In genomic region chr19:28560801-28561696, GRCm38 (mm10) we compare ENCODE assay signal across 11 mouse cellular contexts.
DNase-seq lines count a peak whose midpoint lies in the region; ATAC-seq lines count a peak whose summit lies in the region.
"Had no signal": no experiment of that assay in that cellular context is flagged by ENCODE, and none has a peak within 500 bp of the region (broad histone marks: within the 10 kb centered on the region; RNA-seq: fewer than 3 reads in every experiment).

No protein-coding gene starts in this region.

- no peaks in the 10 kb centered on the region for H3K36me3 ChIP-seq in lung, embryonic 16.5 days (ENCODE audit: control insufficient read depth, insufficient read depth, low read length)
- H3K36me3 ChIP-seq in embryonic facial prominence, embryonic 15.5 days, result no peaks in the 10 kb centered on the region
- H3K36me3 ChIP-seq in neural tube, embryonic 11.5 days (ENCODE audit: control insufficient read depth, insufficient read depth, low read length), result no peaks in the 10 kb centered on the region
- H3K36me3 ChIP-seq: liver, embryonic 15.5 days had no signal

- H3K9me3 ChIP-seq in lung, embryonic 16.5 days (ENCODE audit: control insufficient read depth, low read length), result no peaks in the 10 kb centered on the region
- H3K9me3 ChIP-seq in embryonic facial prominence, embryonic 15.5 days (replicated peaks), result no peaks in the 10 kb centered on the region
- H3K9me3 ChIP-seq in neural tube, embryonic 11.5 days (ENCODE audit: control insufficient read depth, low read length), result no peaks in the 10 kb centered on the region
- H3K9me3 ChIP-seq: liver, embryonic 15.5 days had no signal

- H3K4me1 ChIP-seq in lung, embryonic 16.5 days (replicated peaks; ENCODE audit: control insufficient read depth, insufficient read depth, low read length), result peaks cover 27% of the 10 kb centered on the region
- H3K4me1 ChIP-seq in embryonic facial prominence, embryonic 15.5 days, result peaks cover 18% of the 10 kb centered on the region
- H3K4me1 ChIP-seq in neural tube, embryonic 11.5 days (ENCODE audit: control insufficient read depth, insufficient read depth, low read length), result peaks cover 4% of the 10 kb centered on the region; the same call in 1 of the 2 replicates

- no peaks in the 10 kb centered on the region for H3K27me3 ChIP-seq in lung, embryonic 16.5 days (ENCODE audit: control insufficient read depth, insufficient read depth, low read depth, low read length)
- H3K27me3 ChIP-seq in embryonic facial prominence, embryonic 15.5 days, result no peaks in the 10 kb centered on the region
- no peaks in the 10 kb centered on the region for H3K27me3 ChIP-seq in neural tube, embryonic 11.5 days (ENCODE audit: control insufficient read depth, insufficient read depth, low read length)
- H3K27me3 ChIP-seq: CH12.LX; liver, embryonic 15.5 days had no signal

- DNase-seq in lung, postnatal 25 days (ENCODE audit: low spot score), result no peak
- DNase-seq in kidney, adult 9 months, result peak; percentile 80
- peak; percentile 35 for DNase-seq in neural tube, embryonic 11.5 days (ENCODE audit: low spot score)
- no peak for DNase-seq in gastrocnemius, postnatal 25 days
- no peak for DNase-seq in layer of hippocampus, adult 18-20 months (ENCODE audit: low spot score in 2 of 2)
- DNase-seq in adrenal gland, adult (ENCODE audit: inconsistent age in 2 of 2, low spot score in 1 of 2), result no peak
- DNase-seq: cerebellum, adult 2 months had no signal

- H3K9ac ChIP-seq in lung, embryonic 16.5 days (ENCODE audit: low read length), result no peak overlapping the region
- no peak overlapping the region for H3K9ac ChIP-seq in embryonic facial prominence, embryonic 15.5 days
- no peak overlapping the region for H3K9ac ChIP-seq in neural tube, embryonic 11.5 days (ENCODE audit: low read length)
- H3K9ac ChIP-seq: liver, embryonic 15.5 days had no signal

- H3K4me3 ChIP-seq in lung, embryonic 16.5 days (ENCODE audit: low read length), result no peak overlapping the region
- H3K4me3 ChIP-seq in embryonic facial prominence, embryonic 15.5 days (replicated peaks), result no peak overlapping the region
- no peak overlapping the region for H3K4me3 ChIP-seq in neural tube, embryonic 11.5 days (ENCODE audit: low read depth, low read length)
- H3K4me3 ChIP-seq: liver, embryonic 15.5 days had no signal

- no peak overlapping the region for H3K27ac ChIP-seq in lung, embryonic 16.5 days (ENCODE audit: low read length)
- H3K27ac ChIP-seq in embryonic facial prominence, embryonic 15.5 days (replicated peaks), result 0 out of 2 replicates have a peak overlapping the region, but pooled peaks have one; percentile 17
- no peak overlapping the region for H3K27ac ChIP-seq in neural tube, embryonic 11.5 days (ENCODE audit: low read depth, low read length)
- H3K27ac ChIP-seq: liver, embryonic 15.5 days had no signal

- WGBS in lung, embryonic 16.5 days, result 46% methylated on average over 8 of the region's 8 CpGs
- 40% methylated on average over 8 of the region's 8 CpGs for WGBS in embryonic facial prominence, embryonic 15.5 days
- WGBS in neural tube, embryonic 11.5 days, result 28% methylated on average over 8 of the region's 8 CpGs

- ATAC-seq in lung, embryonic 16.5 days (ENCODE audit: low read depth), result peak; percentile 70
- no peak for ATAC-seq in embryonic facial prominence, embryonic 15.5 days (ENCODE audit: insufficient number of reproducible peaks, low FRiP score, low TSS enrichment, low read depth)
- ATAC-seq in neural tube, embryonic 11.5 days (ENCODE audit: insufficient read depth, low FRiP score, low TSS enrichment), result no peak

- H3K4me2 ChIP-seq in lung, embryonic 16.5 days (ENCODE audit: low read depth, low read length), result no peak overlapping the region
- no peak overlapping the region for H3K4me2 ChIP-seq in embryonic facial prominence, embryonic 15.5 days (replicated peaks)
- H3K4me2 ChIP-seq in neural tube, embryonic 11.5 days (ENCODE audit: low read depth), result no peak overlapping the region
- H3K4me2 ChIP-seq: liver, embryonic 15.5 days had no signal

Comparison
In these comparisons a context has a peak if more than half of its experiments do, and no peak if none do; other contexts are left out.
1. DNase-seq: peak in kidney, adult 9 months (single experiment) and neural tube, embryonic 11.5 days (single experiment); none in lung, postnatal 25 days (single experiment), gastrocnemius, postnatal 25 days (single experiment), layer of hippocampus, adult 18-20 months (0 of 2) and adrenal gland, adult (0 of 2).